Mouse (Mus musculus) liver, embryonic 18 days (tissue): ENCODE data around the gene Hspa13. TPM values are rescaled to one million over a fixed set of nuclear protein-coding genes. Genes with fewer than 3 reads are reported as not detected.

ENCODE experiments used
- polyA plus RNA-seq: library from polyadenylated mRNA; depleted of rRNA; stranded (reverse); fragments of >200 nt; gene quantifications from 2 replicates; pipeline ENCODE4 v1.2.3, GENCODE M21; 2012; rRNA removed

Hspa13 gene
- 3.8 and 4.1 TPM in 2 replicates for polyA plus RNA-seq

GRCm38 (mm10) chr16:75766388-75767249 lies at the start of gene Hspa13:
Hspa13 (minus strand) TSS chr16:75767104.

Other genes starting within 250 kb of the Hspa13 start
- gene Lipi, start 181.0 kb downstream of the Hspa13 start, polyA plus RNA-seq, result not detected in 2 replicates
- 0.01 and 0.02 TPM in 2 replicates for gene Rbm11, start 174.3 kb downstream of the Hspa13 start, polyA plus RNA-seq